Mouse (Mus musculus) heart, adult 2 months (tissue): ENCODE measurements around the gene Akap8.

Experiments used
- CTCF ChIP-seq: fragments of 200-600 bp; IDR thresholded peaks from 2 replicates; pipeline ENCODE4 v1.8.1; 2022; ENCODE audit warnings: antibody characterized with exemption, mild to moderate bottlenecking, moderate library complexity
- EP300 ChIP-seq: fragments of 200-500 bp; IDR thresholded peaks from 2 replicates; pipeline ENCODE4 v1.6.1; 2011; ENCODE audit warnings: low read depth, low read length, control low read depth; ENCODE audit not compliant: insufficient read depth
- POLR2A ChIP-seq: fragments of 200-500 bp; IDR thresholded peaks from 2 replicates; pipeline ENCODE4 v1.6.1; 2011; ENCODE audit warnings: mild to moderate bottlenecking, low read depth, low read length, control low read depth; ENCODE audit not compliant: insufficient read depth

DNA sequence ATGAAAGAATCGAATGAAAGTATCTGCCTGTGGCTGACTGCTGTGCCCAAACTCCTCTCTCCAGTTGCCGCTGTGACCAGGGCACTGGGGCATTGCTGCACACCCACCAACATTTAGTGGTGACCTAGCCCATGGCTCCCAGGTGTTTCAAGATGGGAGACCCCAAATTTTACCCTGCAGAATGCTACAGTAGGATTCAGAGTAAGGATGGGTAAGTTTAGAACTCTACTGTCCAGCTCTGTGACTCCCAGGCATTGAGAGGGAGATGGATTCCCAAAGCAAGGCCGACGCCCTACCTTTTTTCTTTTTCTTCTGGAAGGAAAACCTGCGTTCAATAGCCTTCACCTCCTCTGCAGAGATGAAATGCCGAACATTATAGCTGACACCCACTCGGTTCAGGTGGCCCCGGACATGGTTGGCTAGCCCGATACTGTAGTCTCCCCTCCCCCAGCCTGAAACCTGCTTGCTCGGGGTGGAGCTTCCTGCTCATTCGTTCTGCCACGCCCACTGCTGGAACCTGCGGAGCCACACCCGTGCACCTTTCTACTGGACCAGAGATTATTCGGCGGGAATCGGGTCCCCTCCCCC lies 48.0 kb upstream of the Akap8 start:
- no peak for TF ChIP-seq POLR2A
- TF ChIP-seq CTCF, result no peak
- TF ChIP-seq EP300, result no peak
